Mouse (Mus musculus) neutrophil, adult 5-6 weeks (primary cell): ENCODE measurements around the gene Mdk. TPM values are rescaled to one million over a fixed set of nuclear protein-coding genes. Genes with fewer than 3 reads are reported as not detected.

Source experiments
- total RNA-seq: library from RNA; stranded (forward); fragments of 200-1000 nt; gene quantifications from 2 replicates; pipeline ENCODE4 v1.2.3, GENCODE M21; 2017

Gene Mdk
- total RNA-seq, 1 experiment from 2014 or later: 1.3 TPM

Other genes starting within 250 kb of the Mdk start
- gene Atg13, start 221.7 kb downstream of the Mdk start, total RNA-seq: 12.7 and 17.2 TPM in 2 replicates
- 11.5 and 11.8 TPM in 2 replicates for gene Harbi1, start 221.4 kb downstream of the Mdk start, total RNA-seq
- gene Ambra1, start 202.2 kb downstream of the Mdk start, total RNA-seq: 41.9 and 42.8 TPM in 2 replicates
- not detected in 2 replicates for gene Chrm4, start 5.0 kb downstream of the Mdk start, total RNA-seq
- 0.35 and 0.74 TPM in 2 replicates for gene Gm9821, start 13.4 kb upstream of the Mdk start, total RNA-seq
- gene Dgkz, start 43.6 kb upstream of the Mdk start, total RNA-seq: 137 TPM in 2 replicates
- 0.23 and 0.25 TPM in 2 replicates for gene Creb3l1, start 92.2 kb upstream of the Mdk start, total RNA-seq
- gene Phf21a, start 160.8 kb upstream of the Mdk start, total RNA-seq: 213 and 241 TPM in 2 replicates